Mouse (Mus musculus) heart, embryonic 11.5 days (tissue): Measurements from ENCODE around the gene Mrpl28. TPM values are rescaled to one million over a fixed set of nuclear protein-coding genes. Genes with fewer than 3 reads are reported as not detected.
"Not testable (repeated sequence)": the region's sequence is repeated elsewhere in the genome, so short reads cannot be mapped to it uniquely, and the experiment has no call there.

ENCODE experiments used
- ATAC-seq: fragments of 200-750 bp; cut with Nextera tagmentation; replicated peaks from 2 replicates; pipeline ENCODE4 v1.8.0; 2017; ENCODE audit warnings: moderate library complexity; ENCODE audit not compliant: insufficient number of reproducible peaks, low FRiP score, low TSS enrichment
- H3K27ac ChIP-seq: fragments of 300-500 bp; sonication (generic); 2 replicates; pipeline ENCODE4 v1.5.1; 2014; ENCODE audit warnings: mild to moderate bottlenecking, low read depth, low read length
- H3K27me3 ChIP-seq: fragments of 300-500 bp; sonication (generic); 2 replicates; pipeline ENCODE4 v1.6.1; 2014; ENCODE audit warnings: mild to moderate bottlenecking, low read length, mixed read lengths; ENCODE audit not compliant: control insufficient read depth, insufficient read depth
- H3K36me3 ChIP-seq: fragments of 300-500 bp; sonication (generic); 2 replicates; pipeline ENCODE4 v1.6.1; 2014; ENCODE audit warnings: mild to moderate bottlenecking, low read length, moderate library complexity, mixed read lengths; ENCODE audit not compliant: control insufficient read depth, insufficient read depth
- H3K4me1 ChIP-seq: fragments of 300-500 bp; sonication (generic); 2 replicates; pipeline ENCODE4 v1.6.1; 2014; ENCODE audit warnings: low read length; ENCODE audit not compliant: control insufficient read depth, insufficient read depth
- H3K4me2 ChIP-seq: fragments of 300-500 bp; sonication (generic); 2 replicates; pipeline ENCODE4 v1.6.1; 2014; ENCODE audit warnings: mild to moderate bottlenecking, moderate library complexity
- H3K4me3 ChIP-seq: fragments of 300-500 bp; sonication (generic); 2 replicates; pipeline ENCODE4 v1.5.1; 2014; ENCODE audit warnings: low read depth, low read length
- H3K9ac ChIP-seq: fragments of 300-500 bp; sonication (generic); 2 replicates; pipeline ENCODE4 v1.6.1; 2014; ENCODE audit warnings: mild to moderate bottlenecking, low read depth, low read length, moderate library complexity
- H3K9me3 ChIP-seq: fragments of 300-500 bp; sonication (generic); replicated peaks from 2 replicates; pipeline ENCODE4 v1.6.1; 2016; ENCODE audit warnings: low read length; ENCODE audit not compliant: control insufficient read depth
- WGBS: fragments of 180-500 bp; shearing (Covaris S2); extraction: QIAGEN DNeasy Blood & Tissue Kit; methylation state at CpG from one replicate; pipeline ENCODE4 v1.1.7; 2014; ENCODE audit not compliant: insufficient replicate concordance; 5-methylcytosine and 5-hydroxymethylcytosine counted together
- polyA plus RNA-seq: library from polyadenylated mRNA; unstranded; fragments of >200 nt; fragmentation: Nextera tagmentation; extraction: Ambion mirVana; gene quantifications from 2 replicates; pipeline ENCODE4 v1.2.1, GENCODE M21; 2014

The Mrpl28 gene
- polyA plus RNA-seq, 1 experiment from 2014 or later = 257 TPM

- not testable (repeated sequence) for H3K4me3 ChIP-seq, H3K4me2 ChIP-seq, H3K27ac ChIP-seq, H3K4me1 ChIP-seq, H3K9me3 ChIP-seq, H3K36me3 ChIP-seq, ATAC-seq, H3K27me3 ChIP-seq, H3K9ac ChIP-seq
- 75% methylated on average over 2 of the region's 2 CpGs for WGBS
Observed at GRCm38 (mm10) chr17:26175248-26175647, 51.9 kb downstream of the Mrpl28 start.

Other genes starting within 250 kb of the Mrpl28 start
- 42.7 and 46.0 TPM in 2 replicates for gene Mettl26, start 248.4 kb upstream of the Mrpl28 start, polyA plus RNA-seq
- gene Wfikkn1, start 242.6 kb upstream of the Mrpl28 start, polyA plus RNA-seq = 0.17 and 0.47 TPM in 2 replicates
- gene Rab40c, start 203.8 kb upstream of the Mrpl28 start, polyA plus RNA-seq = 11.0 and 11.7 TPM in 2 replicates
- 71.2 and 77.1 TPM in 2 replicates for gene Pigq, start 178.6 kb upstream of the Mrpl28 start, polyA plus RNA-seq
- gene Nhlrc4, start 178.5 kb upstream of the Mrpl28 start, polyA plus RNA-seq = 0.34 and 0.42 TPM in 2 replicates
- gene A930017K11Rik, start 170.9 kb upstream of the Mrpl28 start, polyA plus RNA-seq = 0.14 and 0.25 TPM in 2 replicates
- 12.7 and 15.2 TPM in 2 replicates for gene Capn15, start 137.7 kb upstream of the Mrpl28 start, polyA plus RNA-seq
- 11.9 and 12.8 TPM in 2 replicates for gene Rab11fip3, start 53.9 kb upstream of the Mrpl28 start, polyA plus RNA-seq
- 30.5 and 34.3 TPM in 2 replicates for gene Decr2, start 33.2 kb upstream of the Mrpl28 start, polyA plus RNA-seq
- 81.7 and 84.2 TPM in 2 replicates for gene Nme4, start 27.9 kb upstream of the Mrpl28 start, polyA plus RNA-seq
- 0.20 and 0.33 TPM in 2 replicates for gene Tmem8, start 10.2 kb upstream of the Mrpl28 start, polyA plus RNA-seq
- gene Axin1, start 15.2 kb downstream of the Mrpl28 start, polyA plus RNA-seq = 7.8 and 10.1 TPM in 2 replicates
- gene Pdia2, start 75.6 kb downstream of the Mrpl28 start, polyA plus RNA-seq = 0.54 and 2.2 TPM in 2 replicates
- gene Rgs11, start 79.5 kb downstream of the Mrpl28 start, polyA plus RNA-seq = 3.7 and 5.8 TPM in 2 replicates
- gene Arhgdig, start 84.3 kb downstream of the Mrpl28 start, polyA plus RNA-seq = 6.4 and 7.6 TPM in 2 replicates
- gene Fam234a, start 120.7 kb downstream of the Mrpl28 start, polyA plus RNA-seq = 34.4 and 39.7 TPM in 2 replicates
- 70.2 and 77.2 TPM in 2 replicates for gene Luc7l, start 129.4 kb downstream of the Mrpl28 start, polyA plus RNA-seq